Mouse (Mus musculus) CD4-positive, CD25-positive, alpha-beta regulatory T cell, adult 2 months (primary cell): ENCODE measurements around the gene Prss44.
"Not testable (repeated sequence)": the region's sequence is repeated elsewhere in the genome, so short reads cannot be mapped to it uniquely, and the experiment has no call there.

Experiments
- DNase-seq: peaks from one replicate; pipeline ENCODE4 v3.0.0-alpha.2; 2012; ENCODE audit warnings: low read depth, low spot score

The Prss44 gene

DNA sequence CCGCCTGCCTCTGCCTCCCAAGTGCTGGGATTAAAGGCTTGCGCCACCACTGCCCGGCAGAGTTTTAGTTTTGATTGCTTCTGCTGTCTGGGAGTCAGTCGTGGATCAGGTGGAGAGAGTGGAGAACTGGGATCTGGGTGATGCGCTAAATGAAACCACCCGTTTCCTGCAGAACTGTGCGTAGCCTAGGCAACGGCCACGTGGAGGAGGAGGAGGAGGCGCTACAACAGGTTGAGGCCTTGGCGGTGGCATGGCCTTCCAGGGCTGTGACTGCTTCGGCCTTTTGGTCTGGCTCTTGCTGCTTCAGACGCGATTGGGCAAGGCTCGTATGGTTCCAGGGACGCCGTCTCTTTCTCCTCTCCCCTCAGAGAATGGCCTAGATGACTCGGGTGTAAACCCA, at the start of gene Prss44:
Gene Prss44, plus strand, starts transcription at position 206 of the 400 bp plus-strand sequence.
- DNase-seq = no peak

- DNase-seq = no peak
Observed at GRCm38 (mm10) chr9:110772336-110772735, 41.5 kb upstream of the Prss44 start.

GRCm38 (mm10) chr9:110774403-110775268, 39.2 kb upstream of the Prss44 start:
- no peak for DNase-seq

- DNase-seq = no peak
Observed at GRCm38 (mm10) chr9:110775269-110776022, 38.3 kb upstream of the Prss44 start.

GRCm38 (mm10) chr9:110778100-110778499, 35.7 kb upstream of the Prss44 start:
- no peak for DNase-seq

DNA sequence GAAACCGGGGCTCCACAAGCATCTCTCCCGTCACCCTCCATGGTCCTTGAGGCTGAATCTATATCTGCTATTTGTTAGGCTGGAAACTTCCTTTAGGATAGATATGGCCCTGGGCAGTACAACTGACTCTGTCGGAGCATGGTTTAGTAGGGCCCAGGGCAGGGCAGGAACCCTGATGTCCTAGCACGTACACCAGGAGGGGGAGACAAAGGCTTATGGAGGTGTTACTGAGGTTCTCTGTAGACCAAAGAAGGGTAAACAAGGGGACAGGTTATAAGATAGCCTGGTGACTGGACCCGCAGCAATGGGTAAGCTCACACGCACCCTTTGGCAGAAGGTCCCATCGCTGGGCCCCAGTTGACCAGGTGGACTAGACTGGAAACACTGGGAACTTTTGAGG, 35.2 kb upstream of the Prss44 start:
- no peak for DNase-seq

DNA sequence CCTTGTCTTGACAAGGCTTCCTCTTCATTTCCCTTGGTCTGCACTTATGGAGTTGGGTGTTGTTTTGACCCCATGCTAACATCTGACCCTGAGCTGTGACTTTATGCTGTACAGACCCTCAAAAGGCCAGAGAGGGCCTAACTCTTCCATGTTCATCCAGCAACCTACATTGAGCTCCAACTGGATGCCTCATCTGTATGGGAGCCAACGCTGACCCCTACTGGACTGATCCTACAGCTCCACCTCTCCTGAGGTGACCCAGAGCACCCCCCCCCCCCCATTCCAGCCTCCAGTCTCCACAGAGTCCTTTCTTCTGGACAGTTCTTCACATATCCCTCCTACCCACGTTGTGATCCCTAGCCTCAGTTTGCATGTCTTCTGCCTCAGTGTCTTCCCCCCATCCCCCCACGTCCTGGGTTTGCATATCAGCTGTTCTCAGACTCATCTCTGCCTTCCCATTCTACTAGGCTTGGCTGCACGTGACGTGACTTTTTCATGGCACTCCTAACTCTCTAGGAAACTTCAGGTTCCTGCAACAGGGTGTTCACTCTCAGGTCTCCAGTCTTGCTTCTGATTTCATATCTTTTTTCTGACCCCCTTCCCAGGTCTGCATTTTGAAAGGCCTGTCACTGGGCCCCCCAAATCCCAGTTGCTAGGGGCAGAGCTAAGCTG, 34.4 kb upstream of the Prss44 start:
- DNase-seq = peak; percentile 32

DNA sequence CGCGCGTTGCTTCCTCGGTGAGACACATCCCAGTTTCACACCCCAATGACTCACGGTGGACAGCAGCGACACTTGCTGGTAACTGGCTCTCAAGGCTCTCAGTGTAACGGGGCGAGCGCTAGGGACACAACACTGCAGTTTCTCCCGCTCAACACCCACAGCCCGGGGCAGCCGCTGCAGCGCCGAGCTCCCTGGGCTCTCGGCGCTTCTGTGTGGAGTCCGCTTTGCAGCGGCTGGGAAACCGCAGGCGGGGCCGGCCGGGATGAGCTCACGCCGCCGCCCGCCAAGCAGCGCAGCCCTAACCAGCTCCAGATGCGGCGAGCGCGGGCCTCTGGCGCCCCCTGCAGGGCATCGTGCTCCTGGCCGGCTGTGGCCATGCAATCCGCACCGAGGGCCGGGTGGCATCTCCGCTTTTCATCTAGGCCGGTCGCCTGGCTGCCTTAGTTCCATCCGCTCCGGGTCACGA, 32.5 kb upstream of the Prss44 start:
- DNase-seq = peak; percentile 92

DNA sequence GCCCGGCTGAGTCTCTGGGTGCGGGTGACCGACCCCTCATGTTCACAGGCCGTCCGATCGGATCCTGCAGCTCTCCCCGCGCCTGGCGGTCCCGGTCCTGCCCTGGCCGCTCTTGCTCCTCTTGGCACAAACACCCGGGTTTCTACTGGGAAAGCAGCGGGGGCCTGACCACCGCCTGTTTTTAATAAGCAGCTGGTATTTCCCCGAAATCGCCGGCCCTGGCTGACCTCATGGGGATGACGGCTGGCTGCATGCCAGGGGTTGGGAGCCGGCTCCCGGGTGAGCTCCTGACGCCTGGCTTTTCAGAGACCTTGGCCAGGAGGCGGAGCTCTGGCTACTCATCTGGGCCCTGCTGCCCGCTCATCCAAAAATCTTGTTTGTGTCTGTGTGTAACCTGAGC, 32.1 kb upstream of the Prss44 start:
- no peak for DNase-seq

DNA sequence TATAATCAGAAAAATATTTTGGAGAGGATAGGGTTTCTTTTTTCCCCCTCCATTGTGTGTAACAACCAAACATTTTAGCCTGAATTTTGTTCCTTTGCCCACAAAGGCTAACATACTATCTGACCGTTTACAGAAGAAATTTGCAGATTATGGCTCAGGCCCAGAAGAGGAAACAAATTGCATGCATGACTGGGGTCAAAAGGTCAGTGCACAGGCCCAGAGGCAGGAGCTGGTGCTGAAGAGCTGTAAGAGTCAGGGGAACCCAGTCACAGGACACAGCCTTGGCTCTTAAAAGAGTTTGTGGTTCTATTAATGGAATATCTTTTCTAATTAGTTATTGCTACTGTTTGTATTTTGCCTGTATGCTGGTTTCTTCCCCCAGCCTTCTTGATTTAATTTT, 30.2 kb upstream of the Prss44 start:
- no peak for DNase-seq

GRCm38 (mm10) chr9:110788169-110788568, 25.6 kb upstream of the Prss44 start:
- no peak for DNase-seq

- DNase-seq = no peak
Observed at GRCm38 (mm10) chr9:110790462-110790861, 23.3 kb upstream of the Prss44 start.

DNA sequence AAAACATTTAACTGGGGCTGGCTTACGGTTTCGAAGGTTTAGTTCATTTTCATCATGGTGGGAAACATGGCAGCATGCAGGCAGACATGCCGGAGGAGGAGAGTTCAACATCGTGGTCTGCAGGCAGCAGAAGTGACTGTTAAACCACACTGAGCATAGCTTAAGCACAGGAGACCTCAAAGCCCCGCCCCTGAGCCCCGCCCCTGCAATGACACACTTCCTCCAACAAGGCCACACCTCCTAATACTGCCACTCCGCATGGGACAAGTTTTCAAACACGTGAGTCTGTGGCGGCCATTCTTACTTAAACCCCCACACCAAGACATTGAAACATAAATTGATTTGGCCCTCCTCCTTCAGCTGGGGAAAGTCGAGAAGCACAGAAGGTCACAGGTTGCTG, 16.8 kb upstream of the Prss44 start:
- DNase-seq = no peak

GRCm38 (mm10) chr9:110797866-110798265, 15.9 kb upstream of the Prss44 start, which contains the start of gene Prss42:
TSS of gene Prss42 (plus strand) at chr9:110798166.
- no peak for DNase-seq

DNA sequence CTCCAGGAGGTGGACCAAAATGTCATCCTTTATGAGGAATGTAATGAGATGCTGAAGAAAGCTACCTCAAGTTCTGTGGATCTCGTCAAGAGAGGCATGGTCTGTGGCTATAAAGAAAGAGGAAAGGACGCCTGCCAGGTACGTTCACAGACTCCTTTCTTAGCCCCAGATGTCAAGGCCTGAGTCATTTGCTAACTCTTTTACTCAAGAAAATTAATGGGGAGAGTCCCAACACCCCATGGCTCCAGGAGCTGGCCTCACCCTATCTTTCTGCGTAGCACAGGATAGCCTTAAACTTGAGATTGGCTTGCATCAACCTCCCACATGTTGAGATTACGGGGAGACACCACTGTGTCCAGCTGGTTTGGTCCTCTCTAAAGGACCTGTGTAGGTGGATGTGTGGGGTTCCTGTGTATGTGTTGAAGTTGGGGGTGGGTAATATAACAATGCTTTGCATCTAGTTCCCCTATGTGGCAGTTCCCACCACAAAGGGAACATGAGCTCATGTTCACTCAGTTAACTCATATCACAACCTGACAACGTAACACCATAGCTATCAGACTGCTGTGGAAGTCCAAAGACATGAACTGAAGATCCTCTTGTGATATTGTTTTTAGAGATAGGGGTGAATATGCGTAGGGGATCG, 12.8 kb upstream of the Prss44 start:
- DNase-seq = no peak

- DNase-seq = no peak
Observed at GRCm38 (mm10) chr9:110803294-110803693, 10.5 kb upstream of the Prss44 start.

- no peak for DNase-seq
Observed at GRCm38 (mm10) chr9:110810051-110810450, 3.7 kb upstream of the Prss44 start.

DNA sequence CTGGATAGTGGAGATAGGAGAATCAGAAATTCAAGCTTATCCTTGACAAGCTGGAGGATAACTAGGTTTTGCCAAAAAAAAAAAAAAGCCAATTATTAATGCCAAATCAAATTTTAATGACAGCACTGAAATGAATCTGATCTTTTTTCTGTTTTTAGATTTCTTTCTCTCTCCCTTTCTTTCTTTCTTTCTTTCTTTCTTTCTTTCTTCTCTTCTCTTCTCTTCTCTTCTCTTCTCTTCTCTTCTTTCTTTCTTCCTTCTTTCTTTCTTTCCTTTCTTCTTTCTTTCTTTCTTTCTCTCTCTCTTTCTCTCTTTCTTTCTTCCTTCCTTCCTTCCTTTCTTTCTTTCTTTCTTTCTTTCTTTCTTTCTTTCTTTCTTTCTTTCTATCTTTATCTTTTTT, 6.8 kb downstream of the Prss44 start:
- not testable (repeated sequence) for DNase-seq

DNA sequence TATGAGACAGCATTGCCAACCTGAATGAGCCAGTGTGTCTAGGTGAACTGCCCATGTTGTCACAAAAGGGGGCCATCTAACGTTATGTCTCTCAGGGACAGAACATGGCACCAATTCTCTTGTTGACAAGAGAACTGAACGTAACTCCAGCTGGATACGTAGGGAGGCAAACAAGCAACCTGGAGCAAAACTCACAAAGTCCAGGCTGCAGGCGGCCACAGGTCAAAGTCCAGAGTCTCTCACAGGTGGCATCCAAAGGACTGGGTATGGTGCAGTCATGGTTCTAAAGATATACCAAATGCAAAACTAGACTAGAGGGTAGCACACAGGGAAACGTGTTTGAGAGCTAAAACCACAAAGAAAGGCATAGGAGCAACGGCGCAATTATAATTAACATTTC, 7.6 kb downstream of the Prss44 start:
- no peak for DNase-seq

- DNase-seq = no peak
Observed at GRCm38 (mm10) chr9:110825426-110825825, 11.6 kb downstream of the Prss44 start.

- peak; percentile 35 for DNase-seq
Observed at GRCm38 (mm10) chr9:110825832-110826231, 12.0 kb downstream of the Prss44 start.

DNA sequence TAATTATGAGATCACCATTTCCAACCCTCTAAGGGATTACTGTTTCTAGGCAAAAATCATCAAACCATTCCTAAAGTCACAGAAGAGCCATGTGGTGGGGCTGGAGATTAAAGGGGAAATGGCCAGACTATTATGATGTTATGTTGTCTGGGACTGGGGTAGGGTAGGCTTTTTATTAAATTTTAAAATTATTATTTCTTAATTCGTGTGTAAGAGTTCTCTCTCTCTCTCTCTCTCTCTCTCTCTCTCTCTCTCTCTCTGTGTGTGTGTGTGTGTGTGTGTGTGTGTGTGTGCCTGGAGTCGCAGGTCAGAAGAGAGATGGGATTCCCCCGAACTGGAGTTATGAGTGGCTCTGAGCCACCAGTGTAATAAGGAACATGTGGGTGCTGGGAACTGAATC, 12.6 kb downstream of the Prss44 start, which contains the start of gene Prss43:
Gene Prss43, plus strand, starts transcription at position 301 of the 400 bp plus-strand sequence.
- DNase-seq = no peak
